Mouse (Mus musculus) megakaryocyte, embryonic 14.5 days (primary cell): Measurements from ENCODE around the gene Dio1.

Source experiments
- FLI1 ChIP-seq: IDR thresholded peaks from 2 replicates; pipeline ENCODE4 v1.6.1; 2012; ENCODE audit warnings: low read length, inconsistent platforms, mixed read lengths
- GATA1 ChIP-seq: IDR thresholded peaks from 3 replicates; pipeline ENCODE4 v1.6.1; 2012; ENCODE audit warnings: mixed read lengths, low read length, inconsistent platforms, borderline replicate concordance

DNA sequence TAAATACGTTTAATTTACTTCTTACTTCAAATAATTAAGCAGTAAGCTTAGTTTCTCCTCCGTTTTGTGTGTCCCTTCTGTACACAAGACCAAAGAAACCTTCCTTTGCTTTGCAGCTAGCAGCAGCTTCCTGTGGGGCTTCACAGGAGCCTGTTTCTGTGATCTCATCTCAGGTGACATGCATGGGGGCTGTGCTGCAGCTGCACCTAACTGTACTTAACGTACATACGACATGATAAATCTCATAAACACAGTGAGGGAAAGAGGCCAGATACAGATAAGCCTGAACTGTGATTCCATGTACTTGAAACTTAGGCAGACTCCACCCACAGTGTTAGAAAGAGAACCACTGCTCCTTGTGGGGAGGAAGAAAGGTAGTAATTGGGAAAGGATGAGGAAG is 47.0 kb downstream of the Dio1 start:
- TF ChIP-seq GATA1 (no peak), FLI1 (no peak)
